Mouse (Mus musculus): ENCODE data around the gene 2410015M20Rik.

GRCm38 (mm10) chr17:56627530-56628277 is 18.1 kb upstream of the 2410015M20Rik start, which contains the start of gene Catsperd:
- TF ChIP-seq CTCF (conservative IDR thresholded peaks at IDR 0.05; ENCODE audit: insufficient read depth, insufficient read length, low read depth, low read length) (no peak), POLR2A (IDR thresholded peaks at IDR 0.05; ENCODE audit: low read depth, low read length) (no peak)

Measured in kidney, adult 2 months (tissue).